Mouse (Mus musculus) heart, embryonic 14.5 days (tissue): ENCODE measurements around the gene Urb2. TPM values are rescaled to one million over a fixed set of nuclear protein-coding genes. Genes with fewer than 3 reads are reported as not detected.
"Not testable (repeated sequence)": the region's sequence is repeated elsewhere in the genome, so short reads cannot be mapped to it uniquely, and the experiment has no call there.

Experiments
- ATAC-seq: fragments of 200-750 bp; cut with Nextera tagmentation; 2 replicates; pipeline ENCODE4 v1.8.0; 2017; ENCODE audit warnings: low read depth, moderate TSS enrichment; ENCODE audit not compliant: insufficient number of reproducible peaks, insufficient read depth, low FRiP score
- H3K27ac ChIP-seq, 2 experiments: fragments of 200-500 bp in 1 of 2; fragments of 300-500 bp in 1 of 2; sonication (generic) in 1 of 2; replicated peaks in 1 of 2; 2 replicates each; pipeline ENCODE4 v1.5.1; 2012 to 2014; ENCODE audit warnings: low read depth in 2 of 2, low read length in 2 of 2, control low read depth in 1 of 2, mild to moderate bottlenecking in 1 of 2, mixed read lengths in 1 of 2; ENCODE audit not compliant: control insufficient read depth in 1 of 2, insufficient read depth in 1 of 2
- H3K27me3 ChIP-seq: fragments of 300-500 bp; sonication (generic); 2 replicates; pipeline ENCODE4 v1.6.1; 2014; ENCODE audit warnings: mild to moderate bottlenecking, low read length, control low read depth; ENCODE audit not compliant: control insufficient read depth, insufficient read depth
- H3K36me3 ChIP-seq: fragments of 300-500 bp; sonication (generic); 2 replicates; pipeline ENCODE4 v1.6.1; 2014; ENCODE audit warnings: mild to moderate bottlenecking, control low read depth, low read length, mixed read lengths; ENCODE audit not compliant: control insufficient read depth, insufficient read depth
- H3K4me1 ChIP-seq, 2 experiments: fragments of 200-500 bp in 1 of 2; fragments of 300-500 bp in 1 of 2; sonication (generic) in 1 of 2; 2 replicates each; pipeline ENCODE4 v1.6.1; 2012 to 2014; ENCODE audit warnings: low read length in 2 of 2, control low read depth in 1 of 2, mixed read lengths in 1 of 2; ENCODE audit not compliant: control insufficient read depth in 2 of 2, insufficient read depth in 2 of 2
- H3K4me2 ChIP-seq: fragments of 300-500 bp; sonication (generic); 2 replicates; pipeline ENCODE4 v1.6.1; 2014; ENCODE audit warnings: mild to moderate bottlenecking, low read length
- H3K4me3 ChIP-seq, 2 experiments: fragments of 200-500 bp in 1 of 2; fragments of 300-500 bp in 1 of 2; sonication (generic) in 1 of 2; 2 replicates each; pipeline ENCODE4 v1.5.1; 2012 to 2014; ENCODE audit warnings: low read length in 2 of 2, mild to moderate bottlenecking in 2 of 2, control low read depth in 1 of 2, low read depth in 1 of 2, moderate library complexity in 1 of 2; ENCODE audit not compliant: control insufficient read depth in 1 of 2, insufficient read depth in 1 of 2
- H3K9ac ChIP-seq: fragments of 300-500 bp; sonication (generic); 2 replicates; pipeline ENCODE4 v1.6.1; 2014; ENCODE audit warnings: mild to moderate bottlenecking, low read length
- H3K9me3 ChIP-seq: fragments of 300-500 bp; sonication (generic); 2 replicates; pipeline ENCODE4 v1.6.1; 2016; ENCODE audit warnings: low read length, control low read depth; ENCODE audit not compliant: control insufficient read depth
- WGBS: fragments of 180-500 bp; shearing (Covaris S2); extraction: QIAGEN DNeasy Blood & Tissue Kit; methylation state at CpG from one replicate; pipeline ENCODE4 v1.1.7; 2014; 5-methylcytosine and 5-hydroxymethylcytosine counted together
- polyA plus RNA-seq: library from polyadenylated mRNA; unstranded; fragments of >200 nt; fragmentation: Nextera tagmentation; extraction: Ambion mirVana; gene quantifications from 2 replicates; pipeline ENCODE4 v1.2.1, GENCODE M21; 2014

The Urb2 gene
- polyA plus RNA-seq, 1 experiment from 2014 or later, result 4.4 TPM

DNA sequence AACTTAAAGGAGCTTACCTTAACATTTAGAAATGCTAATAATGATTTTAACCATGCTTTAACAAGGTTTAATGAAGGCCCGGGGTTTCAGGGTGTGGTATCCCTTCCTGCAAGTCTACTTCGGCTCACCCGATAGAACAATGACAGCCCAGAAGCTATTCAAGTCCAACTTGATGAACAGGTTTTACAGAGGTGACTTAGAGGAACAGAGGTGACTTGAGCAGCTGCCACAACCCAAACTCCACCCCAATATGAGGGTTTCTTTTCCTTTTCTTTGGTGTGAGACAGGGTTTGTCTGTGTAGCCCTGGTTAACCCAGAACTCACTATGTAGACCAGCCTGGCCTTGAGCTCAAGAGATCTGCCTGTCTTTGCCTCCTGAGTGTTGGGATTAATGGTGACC is 27.3 kb upstream of the Urb2 start:
- peaks cover 40% of the 10 kb centered on the region for H3K36me3 ChIP-seq

DNA sequence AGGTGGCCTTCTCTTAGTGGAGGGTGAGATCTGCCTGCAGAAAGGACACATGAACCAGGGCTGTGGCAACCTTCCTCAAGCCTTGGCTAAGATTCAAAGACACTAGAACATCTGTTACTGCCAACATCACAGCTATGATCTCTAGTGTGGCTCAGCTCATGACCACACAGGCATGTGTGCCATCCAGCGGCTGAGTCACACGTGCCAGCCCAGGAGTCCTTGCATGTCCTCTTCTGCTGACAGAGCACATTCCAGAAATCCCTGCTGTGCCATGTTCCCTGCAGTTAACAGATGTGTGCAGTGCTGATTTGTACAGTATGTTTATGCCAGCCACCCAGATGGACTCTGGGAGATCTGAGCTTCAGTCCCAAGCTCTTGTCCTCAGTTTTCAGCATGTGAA is 21.7 kb upstream of the Urb2 start:
- Histone ChIP-seq H3K4me1 (peaks cover 0 to 7% of the 10 kb centered on the region in 2 experiments; a peak in 1 of 4 replicates), H3K4me2 (no peak overlapping the region), H3K9me3 (no peaks in the 10 kb centered on the region), H3K27ac (0 out of 4 replicates have a peak overlapping the region, but pooled peaks of 1 of the 2 experiments have one; percentile 14), H3K9ac (no peak overlapping the region), H3K4me3 (no peak overlapping the region), H3K36me3 (peaks cover 86% of the 10 kb centered on the region), H3K27me3 (no peaks in the 10 kb centered on the region)
- WGBS, result 69% methylated on average over 2 of the region's 2 CpGs
- no peak for ATAC-seq

More for the DNA sequence above, 27.3 kb upstream of the Urb2 start:
- H3K27ac ChIP-seq, result no peak overlapping the region
- H3K4me1 ChIP-seq, result peaks cover 8 to 18% of the 10 kb centered on the region in 2 experiments
- H3K9me3 ChIP-seq, result no peaks in the 10 kb centered on the region
- no peaks in the 10 kb centered on the region for H3K27me3 ChIP-seq
- H3K9ac ChIP-seq, result no peak overlapping the region
- 93% methylated on average over 3 of the region's 3 CpGs for WGBS
- ATAC-seq, result no peak
- no peak overlapping the region for H3K4me2 ChIP-seq
- H3K4me3 ChIP-seq, result no peak overlapping the region

GRCm38 (mm10) chr8:124002546-124003108 is 18.7 kb upstream of the Urb2 start:
- Histone ChIP-seq H3K9me3 (no peaks in the 10 kb centered on the region), H3K4me2 (no peak overlapping the region), H3K36me3 (peaks cover 97% of the 10 kb centered on the region), H3K27me3 (no peaks in the 10 kb centered on the region), H3K4me1 (peaks cover 0 to 7% of the 10 kb centered on the region in 2 experiments; a peak in 1 of 4 replicates), H3K27ac (no peak overlapping the region), H3K4me3 (no peak overlapping the region), H3K9ac (no peak overlapping the region; the same call in 1 of the 2 replicates)
- peak; percentile 43; the same call in 1 of the 2 replicates for ATAC-seq
- 89% methylated on average over 10 of the region's 10 CpGs for WGBS

- WGBS, result 91% methylated on average over 6 of the region's 6 CpGs
- no peaks in the 10 kb centered on the region for H3K9me3 ChIP-seq
- H3K4me1 ChIP-seq, result peaks cover 5 to 9% of the 10 kb centered on the region in 2 experiments; a peak in 3 of 4 replicates
- peaks cover 69% of the 10 kb centered on the region for H3K36me3 ChIP-seq
- no peak overlapping the region for H3K9ac ChIP-seq
- H3K4me2 ChIP-seq, result no peak overlapping the region
- no peak for ATAC-seq
- no peaks in the 10 kb centered on the region for H3K27me3 ChIP-seq
- H3K4me3 ChIP-seq, result no peak overlapping the region
- H3K27ac ChIP-seq, result no peak overlapping the region
Measured at GRCm38 (mm10) chr8:124007829-124008228, 13.5 kb upstream of the Urb2 start.

DNA sequence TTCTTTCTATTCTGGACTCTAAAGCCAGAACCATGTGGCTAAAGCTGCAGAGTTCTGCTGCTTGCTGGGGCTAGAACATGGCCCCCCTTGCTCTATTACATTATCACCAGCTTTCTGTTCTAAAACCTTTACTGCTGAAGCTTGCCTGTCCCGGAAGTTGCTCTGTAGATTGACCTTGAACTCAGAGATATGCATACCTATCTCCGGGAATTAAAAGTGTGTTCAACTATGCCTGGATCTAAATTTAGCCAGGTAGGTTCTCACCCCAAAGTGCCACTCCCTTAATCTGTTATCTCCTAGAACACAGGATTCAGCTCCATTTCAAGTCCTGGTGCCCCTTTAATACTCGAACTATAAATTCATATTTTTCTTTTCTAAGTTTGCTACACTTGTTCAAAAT is 9.7 kb upstream of the Urb2 start:
- ATAC-seq, result no peak
- Histone ChIP-seq H3K9ac (no peak overlapping the region), H3K27ac (peak overlapping the region; percentile 70 to 77), H3K4me2 (peak overlapping the region; percentile 34), H3K9me3 (no peaks in the 10 kb centered on the region), H3K4me1 (peaks cover 5 to 12% of the 10 kb centered on the region in 2 experiments; a peak in 3 of 4 replicates), H3K36me3 (peaks cover 31% of the 10 kb centered on the region), H3K4me3 (no peak overlapping the region), H3K27me3 (no peaks in the 10 kb centered on the region)
- 27% methylated on average over 3 of the region's 3 CpGs for WGBS

GRCm38 (mm10) chr8:124011989-124012586 is 9.2 kb upstream of the Urb2 start:
- Histone ChIP-seq H3K9ac (no peak overlapping the region), H3K27ac (peak overlapping the region; percentile 49 to 77), H3K4me1 (peaks cover 5 to 12% of the 10 kb centered on the region in 2 experiments; a peak in 3 of 4 replicates), H3K4me3 (no peak overlapping the region), H3K4me2 (no peak overlapping the region), H3K36me3 (peaks cover 26% of the 10 kb centered on the region), H3K9me3 (no peaks in the 10 kb centered on the region), H3K27me3 (no peaks in the 10 kb centered on the region)
- ATAC-seq, result no peak
- WGBS, result 95% methylated on average over 3 of the region's 3 CpGs

DNA sequence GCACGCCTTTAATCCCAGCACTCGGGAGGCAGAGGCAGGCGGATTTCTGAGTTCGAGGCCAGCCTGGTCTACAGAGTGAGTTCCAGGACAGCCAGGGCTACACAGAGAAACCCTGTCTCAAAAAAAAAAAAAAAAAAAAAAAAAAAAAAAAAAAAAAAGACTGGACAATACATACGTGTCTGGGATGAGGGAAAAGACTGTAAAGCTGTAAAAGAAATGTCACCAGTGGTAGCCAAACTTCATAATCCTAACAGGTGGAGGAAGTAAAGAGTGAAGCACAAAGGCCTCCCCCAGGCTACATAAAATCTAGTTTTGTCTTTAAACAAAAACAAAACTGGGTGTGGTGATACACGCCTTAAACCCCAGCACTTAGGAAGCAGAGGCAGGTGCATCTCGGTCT is 7.0 kb upstream of the Urb2 start:
- not testable (repeated sequence) for ATAC-seq, H3K4me3 ChIP-seq, H3K27me3 ChIP-seq, H3K27ac ChIP-seq, H3K9ac ChIP-seq, H3K36me3 ChIP-seq, H3K9me3 ChIP-seq, H3K4me2 ChIP-seq
- 90% methylated on average over 7 of the region's 7 CpGs for WGBS
- peaks cover 8 to 23% of the 10 kb centered on the region in 2 experiments for H3K4me1 ChIP-seq
